ENCODE assay signal across 15 mouse cellular contexts in genomic region chr6:8469918-8470317, GRCm38 (mm10).
"Had no signal": no experiment of that assay in that cellular context is flagged by ENCODE, and none has a peak within 500 bp of the region (broad histone marks: within the 10 kb centered on the region; RNA-seq: fewer than 3 reads in every experiment).

No protein-coding gene starts in this region.

- H3K4me2 ChIP-seq: intestine, embryonic 15.5 days; liver, embryonic 13.5 days; midbrain, embryonic 15.5 days; neural tube, embryonic 13.5 days had no signal

- H3K4me1 ChIP-seq: limb, embryonic 10.5 days; neural tube, embryonic 13.5 days had no signal

- H3K9me3 ChIP-seq: intestine, embryonic 15.5 days; limb, embryonic 10.5 days; liver, embryonic 13.5 days; midbrain, embryonic 10.5 days; midbrain, embryonic 15.5 days; neural tube, embryonic 13.5 days had no signal

- H3K27ac ChIP-seq: intestine, embryonic 15.5 days; left cerebral cortex, adult 2 months; limb, embryonic 10.5 days; liver, embryonic 13.5 days; midbrain, embryonic 10.5 days; midbrain, embryonic 15.5 days; neural tube, embryonic 13.5 days had no signal

- H3K36me3 ChIP-seq: intestine, embryonic 15.5 days; limb, embryonic 10.5 days; liver, embryonic 13.5 days; midbrain, embryonic 10.5 days; midbrain, embryonic 15.5 days; neural tube, embryonic 13.5 days had no signal

- H3K4me3 ChIP-seq: intestine, embryonic 15.5 days; left cerebral cortex, adult 2 months; limb, embryonic 10.5 days; liver, embryonic 13.5 days; midbrain, embryonic 10.5 days; midbrain, embryonic 15.5 days; neural tube, embryonic 13.5 days had no signal

- H3K27me3 ChIP-seq: intestine, embryonic 15.5 days; liver, embryonic 13.5 days; midbrain, embryonic 15.5 days; neural tube, embryonic 13.5 days had no signal

- ATAC-seq: intestine, embryonic 15.5 days; liver, postnatal 0 days; midbrain, embryonic 15.5 days had no signal

- DNase-seq: kidney, adult 18-20 months; kidney, postnatal 10 days; liver, embryonic 13.5 days; liver, postnatal 0 days; retina, postnatal 1 day; right cerebral cortex, postnatal 4 days; spleen, adult 18-20 months; thymus, adult 2 months; thymus, postnatal 25 days had no signal

- H3K9ac ChIP-seq: intestine, embryonic 15.5 days; liver, embryonic 13.5 days; liver, postnatal 0 days; midbrain, embryonic 15.5 days; neural tube, embryonic 13.5 days had no signal
